Mouse (Mus musculus) spleen, adult 2 months (tissue): ENCODE measurements at regions not wholly inside any gene's neighbourhood (a gene's known extent, or its start where the extent isn't known, plus 50 kb on each side); places are given as distances from the start of the nearest gene placed in this dataset.

Source experiments
- CTCF ChIP-seq: fragments of 200-500 bp; IDR thresholded peaks from 2 replicates; pipeline ENCODE4 v1.5.1; 2011; ENCODE audit warnings: mild to moderate bottlenecking, inconsistent platforms; ENCODE audit not compliant: insufficient read depth, insufficient read length, insufficient replicate concordance; ENCODE audit errors: extremely low read depth
- POLR2A ChIP-seq: fragments of 200-500 bp; IDR thresholded peaks from 2 replicates; pipeline ENCODE4 v1.6.1; 2011; ENCODE audit warnings: low read depth, low read length, inconsistent platforms

- TF ChIP-seq POLR2A (no peak), CTCF (no peak)
Observed at GRCm38 (mm10) chr6:91619735-91620732, 63.8 kb upstream of the Slc6a6 start.
